Mouse (Mus musculus) liver, embryonic 14.5 days (tissue): Measurements from ENCODE around the gene Arrb2. TPM values are rescaled to one million over a fixed set of nuclear protein-coding genes. Genes with fewer than 3 reads are reported as not detected.

Experiments
- ATAC-seq: fragments of 200-750 bp; cut with Nextera tagmentation; 2 replicates; pipeline ENCODE4 v1.8.0; 2017; ENCODE audit warnings: moderate number of reproducible peaks, mild to moderate bottlenecking, moderate library complexity; ENCODE audit not compliant: insufficient read depth
- DNase-seq, 3 experiments: peaks; one replicate each; pipeline ENCODE4 v3.0.0-alpha.2; 2012 to 2013; ENCODE audit warnings: low read depth in 3 of 3, low spot score in 3 of 3
- H3K27ac ChIP-seq: fragments of 300-500 bp; sonication (generic); 2 replicates; pipeline ENCODE4 v1.5.1; 2014; ENCODE audit warnings: moderate library complexity, mild to moderate bottlenecking, control low read depth, inconsistent platforms
- H3K27me3 ChIP-seq: fragments of 300-500 bp; sonication (generic); 2 replicates; pipeline ENCODE4 v1.6.1; 2014; ENCODE audit warnings: mild to moderate bottlenecking, low read length, moderate library complexity; ENCODE audit not compliant: control insufficient read depth, insufficient read depth
- H3K36me3 ChIP-seq: fragments of 300-500 bp; sonication (generic); replicated peaks from 2 replicates; pipeline ENCODE4 v1.6.1; 2014; ENCODE audit warnings: low read depth; ENCODE audit not compliant: control insufficient read depth, insufficient read depth
- H3K4me1 ChIP-seq, 2 experiments: fragments of 200-500 bp in 1 of 2; fragments of 300-500 bp in 1 of 2; sonication (generic) in 1 of 2; replicated peaks; 2 replicates each; pipeline ENCODE4 v1.6.1; 2012 to 2014; ENCODE audit warnings: antibody characterized with exemption in 1 of 2, inconsistent platforms in 1 of 2, low read length in 1 of 2; ENCODE audit not compliant: control insufficient read depth in 2 of 2, insufficient read depth in 2 of 2
- H3K4me2 ChIP-seq: fragments of 300-500 bp; sonication (generic); 2 replicates; pipeline ENCODE4 v1.6.1; 2014; ENCODE audit warnings: low read depth, mild to moderate bottlenecking, control low read depth, moderate library complexity
- H3K4me3 ChIP-seq, 2 experiments: fragments of 200-500 bp in 1 of 2; fragments of 300-500 bp in 1 of 2; sonication (generic) in 1 of 2; 2 replicates each; pipeline ENCODE4 v1.5.1; 2012 to 2014; ENCODE audit warnings: low read depth in 2 of 2, low read length in 2 of 2, mild to moderate bottlenecking in 2 of 2, control low read depth in 1 of 2, inconsistent platforms in 1 of 2, moderate library complexity in 1 of 2; ENCODE audit not compliant: insufficient read depth in 1 of 2
- H3K9ac ChIP-seq: fragments of 300-500 bp; sonication (generic); replicated peaks from 2 replicates; pipeline ENCODE4 v1.6.1; 2014; ENCODE audit warnings: mild to moderate bottlenecking, control low read depth, moderate library complexity
- H3K9me3 ChIP-seq: fragments of 300-500 bp; sonication (generic); 2 replicates; pipeline ENCODE4 v1.6.1; 2016; ENCODE audit warnings: low read length, mixed read lengths; ENCODE audit not compliant: control insufficient read depth
- CTCF ChIP-seq: IDR thresholded peaks from 2 replicates; pipeline ENCODE4 v1.5.1; 2016; ENCODE audit warnings: antibody characterized with exemption, low read depth, control low read depth
- EP300 ChIP-seq: IDR thresholded peaks from 2 replicates; pipeline ENCODE4 v1.6.1; 2016; ENCODE audit warnings: antibody characterized with exemption, low read depth
- WGBS: fragments of 180-500 bp; shearing (Covaris S2); extraction: QIAGEN DNeasy Blood & Tissue Kit; methylation state at CpG from one replicate; pipeline ENCODE4 v1.1.7; 2014; ENCODE audit not compliant: insufficient replicate concordance; 5-methylcytosine and 5-hydroxymethylcytosine counted together
- polyA plus RNA-seq, 2 experiments: library from polyadenylated mRNA; depleted of rRNA in 1 of 2; stranded (reverse) in 1 of 2; unstranded in 1 of 2; fragments of >200 nt; fragmentation: Nextera tagmentation in 1 of 2; extraction: Ambion mirVana in 1 of 2; gene quantifications; 2 replicates each; pipeline versions ENCODE4 v1.2.1 to v1.2.3; 2012 to 2014

Gene Arrb2
- polyA plus RNA-seq, 2 experiments = 11.0 to 19.4 TPM

- Histone ChIP-seq H3K9me3 (no peaks in the 10 kb centered on the region), H3K9ac (no peak within 1 kb of the TSS), H3K4me1 (0 out of 4 replicates have a peak, but pooled peaks cover 0 to 2% of the 10 kb centered on the region in 2 experiments), H3K27me3 (peaks cover 23% of the 10 kb centered on the region), H3K36me3 (no peaks in the 10 kb centered on the region), H3K4me2 (peak within 1 kb of the TSS; percentile 61), H3K27ac (no peak within 1 kb of the TSS), H3K4me3 (peak within 1 kb of the TSS; percentile 37 to 50)
- DNase-seq (no peak), ATAC-seq (no peak)
- 2% methylated on average over 30 of the region's 30 CpGs for WGBS
- TF ChIP-seq EP300 (no peak), CTCF (no peak)
These were observed 27.2 kb downstream of the Arrb2 start, which contains the start of gene Cxcl16 for GRCm38 (mm10) chr11:70459601-70460101. Gene Cxcl16, minus strand, starts transcription at chr11:70459984.

- no peak overlapping the region for H3K9ac ChIP-seq
- no peak for DNase-seq
- H3K4me2 ChIP-seq = no peak overlapping the region
- no peak overlapping the region for H3K4me3 ChIP-seq
- TF ChIP-seq EP300 (no peak), CTCF (no peak)
- H3K27me3 ChIP-seq = peaks cover 29% of the 10 kb centered on the region
- H3K27ac ChIP-seq = no peak overlapping the region
- H3K9me3 ChIP-seq = no peaks in the 10 kb centered on the region
- WGBS = 61% methylated on average over 5 of the region's 5 CpGs
- ATAC-seq = no peak
- no peaks in the 10 kb centered on the region for H3K36me3 ChIP-seq
- H3K4me1 ChIP-seq = peaks cover 0 to under 1% of the 10 kb centered on the region in 2 experiments; a peak in 1 of 4 replicates
These were observed 31.5 kb downstream of the Arrb2 start for GRCm38 (mm10) chr11:70463970-70464369.

GRCm38 (mm10) chr11:70465211-70465610 lies 32.8 kb downstream of the Arrb2 start:
- H3K4me3 ChIP-seq = no peak overlapping the region
- no peak overlapping the region for H3K9ac ChIP-seq
- ATAC-seq = no peak
- TF ChIP-seq EP300 (no peak), CTCF (no peak)
- no peaks in the 10 kb centered on the region for H3K9me3 ChIP-seq
- peaks cover 16% of the 10 kb centered on the region for H3K27me3 ChIP-seq
- H3K4me2 ChIP-seq = no peak overlapping the region
- H3K36me3 ChIP-seq = no peaks in the 10 kb centered on the region
- no peak for DNase-seq
- no peak overlapping the region for H3K27ac ChIP-seq
- 26% methylated on average over 16 of the region's 16 CpGs for WGBS
- H3K4me1 ChIP-seq = peaks cover 0 to 2% of the 10 kb centered on the region in 2 experiments; a peak in 1 of 4 replicates

GRCm38 (mm10) chr11:70465824-70466223 lies 33.4 kb downstream of the Arrb2 start:
- TF ChIP-seq EP300 (no peak), CTCF (no peak)
- H3K4me3 ChIP-seq = 0 out of 4 replicates have a peak overlapping the region, but pooled peaks of 1 of the 2 experiments have one; percentile 2
- no peak for ATAC-seq
- peaks cover 0 to 2% of the 10 kb centered on the region in 2 experiments; a peak in 1 of 4 replicates for H3K4me1 ChIP-seq
- DNase-seq = no peak
- H3K9ac ChIP-seq = no peak overlapping the region
- no peaks in the 10 kb centered on the region for H3K36me3 ChIP-seq
- H3K27me3 ChIP-seq = peaks cover 12% of the 10 kb centered on the region
- 44% methylated on average over 23 of the region's 23 CpGs for WGBS
- H3K4me2 ChIP-seq = peak overlapping the region; percentile 33
- no peaks in the 10 kb centered on the region for H3K9me3 ChIP-seq
- H3K27ac ChIP-seq = no peak overlapping the region

- H3K4me3 ChIP-seq = no peak overlapping the region
- no peak overlapping the region for H3K4me2 ChIP-seq
- no peaks in the 10 kb centered on the region for H3K36me3 ChIP-seq
- no peak for TF ChIP-seq EP300
- no peak for TF ChIP-seq CTCF
- no peak for ATAC-seq
- no peaks in the 10 kb centered on the region for H3K9me3 ChIP-seq
- no peak overlapping the region for H3K27ac ChIP-seq
- peaks cover 0 to 2% of the 10 kb centered on the region in 2 experiments; a peak in 1 of 4 replicates for H3K4me1 ChIP-seq
- peaks cover 12% of the 10 kb centered on the region for H3K27me3 ChIP-seq
- 33% methylated on average over 5 of the region's 5 CpGs for WGBS
- H3K9ac ChIP-seq = no peak overlapping the region
- DNase-seq = no peak
These were observed 35.6 kb downstream of the Arrb2 start for GRCm38 (mm10) chr11:70467902-70468619.
